Mouse (Mus musculus) kidney, embryonic 15.5 days (tissue): Measurements from ENCODE around the gene 4930402F06Rik. TPM values are rescaled to one million over a fixed set of nuclear protein-coding genes. Genes with fewer than 3 reads are reported as not detected.
A peak's percentile ranks its signal among the peaks of the same experiment; 100 is the strongest.

Experiments
- ATAC-seq: fragments of 200-750 bp; cut with Nextera tagmentation; replicated peaks from 2 replicates; pipeline ENCODE4 v1.8.0; 2017; ENCODE audit warnings: moderate TSS enrichment; ENCODE audit not compliant: low FRiP score
- H3K27ac ChIP-seq: fragments of 300-500 bp; sonication (generic); 2 replicates; pipeline ENCODE4 v1.5.1; 2015; ENCODE audit warnings: mild to moderate bottlenecking, inconsistent platforms
- H3K27me3 ChIP-seq: fragments of 300-500 bp; sonication (generic); 2 replicates; pipeline ENCODE4 v1.6.1; 2015; ENCODE audit warnings: inconsistent platforms
- H3K36me3 ChIP-seq: fragments of 300-500 bp; sonication (generic); 2 replicates; pipeline ENCODE4 v1.6.1; 2015; ENCODE audit warnings: inconsistent platforms
- H3K4me1 ChIP-seq: fragments of 300-500 bp; sonication (generic); 2 replicates; pipeline ENCODE4 v1.6.1; 2015; ENCODE audit warnings: inconsistent platforms
- H3K4me2 ChIP-seq: fragments of 300-500 bp; sonication (generic); 2 replicates; pipeline ENCODE4 v1.6.1; 2015; ENCODE audit warnings: moderate library complexity, mild to moderate bottlenecking, inconsistent platforms
- H3K4me3 ChIP-seq: fragments of 300-500 bp; sonication (generic); replicated peaks from 2 replicates; pipeline ENCODE4 v1.5.1; 2015; ENCODE audit warnings: mild to moderate bottlenecking, inconsistent platforms
- H3K9ac ChIP-seq: fragments of 300-500 bp; sonication (generic); 2 replicates; pipeline ENCODE4 v1.6.1; 2015; ENCODE audit warnings: mild to moderate bottlenecking, inconsistent platforms
- H3K9me3 ChIP-seq: fragments of 300-500 bp; sonication (generic); replicated peaks from 2 replicates; pipeline ENCODE4 v1.6.1; 2016; ENCODE audit warnings: inconsistent platforms
- WGBS: fragments of 180-500 bp; shearing (Covaris S2); methylation state at CpG from one replicate; pipeline ENCODE4 v1.1.7; 2015; ENCODE audit warnings: mixed read lengths; 5-methylcytosine and 5-hydroxymethylcytosine counted together
- polyA plus RNA-seq: library from polyadenylated mRNA; unstranded; fragments of >200 nt; fragmentation: Nextera tagmentation; extraction: Ambion mirVana; gene quantifications from 2 replicates; pipeline ENCODE4 v1.2.1, GENCODE M21; 2015

The 4930402F06Rik gene
- polyA plus RNA-seq, 1 experiment from 2014 or later = not detected

DNA sequence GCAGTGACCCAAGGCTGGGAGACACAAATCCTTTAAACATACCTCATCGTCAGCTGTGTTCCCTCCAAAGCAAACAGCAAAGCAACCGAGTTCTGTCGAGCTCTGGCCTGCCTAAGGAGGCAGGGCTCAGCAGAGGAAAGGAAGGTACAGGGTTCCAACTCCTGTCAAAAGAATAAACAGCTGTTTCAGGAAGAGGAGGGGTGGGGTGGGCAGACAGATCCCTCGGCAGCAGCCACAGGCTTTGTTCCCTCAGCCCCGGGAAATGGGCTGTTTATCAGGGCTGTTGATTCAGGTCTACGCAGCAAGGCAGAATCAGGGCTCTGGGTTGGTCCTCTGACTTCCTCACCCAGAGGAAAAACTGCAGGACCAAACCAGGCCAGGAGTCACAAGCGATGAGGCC is 35.5 kb upstream of the 4930402F06Rik start:
- H3K9me3 ChIP-seq = no peaks in the 10 kb centered on the region
- ATAC-seq = peak; percentile 47; the same call in 1 of the 2 replicates
- H3K36me3 ChIP-seq = no peaks in the 10 kb centered on the region
- no peaks in the 10 kb centered on the region for H3K27me3 ChIP-seq
- peak overlapping the region; percentile 25 for H3K4me3 ChIP-seq
- peaks cover 64% of the 10 kb centered on the region for H3K4me1 ChIP-seq
- WGBS = 19% methylated on average over 7 of the region's 7 CpGs
- no peak overlapping the region for H3K9ac ChIP-seq
- H3K4me2 ChIP-seq = peak overlapping the region; percentile 46
- peak overlapping the region; percentile 88 for H3K27ac ChIP-seq

GRCm38 (mm10) chr2:35432011-35432410 is 35.0 kb upstream of the 4930402F06Rik start:
- 6% methylated on average over 7 of the region's 7 CpGs for WGBS
- ATAC-seq = peak; percentile 54; the same call in 1 of the 2 replicates
- Histone ChIP-seq H3K36me3 (no peaks in the 10 kb centered on the region), H3K27me3 (no peaks in the 10 kb centered on the region), H3K4me3 (peak overlapping the region; percentile 25), H3K4me2 (peak overlapping the region; percentile 46), H3K4me1 (peaks cover 67% of the 10 kb centered on the region), H3K27ac (peak overlapping the region; percentile 88), H3K9me3 (no peaks in the 10 kb centered on the region), H3K9ac (no peak overlapping the region)

DNA sequence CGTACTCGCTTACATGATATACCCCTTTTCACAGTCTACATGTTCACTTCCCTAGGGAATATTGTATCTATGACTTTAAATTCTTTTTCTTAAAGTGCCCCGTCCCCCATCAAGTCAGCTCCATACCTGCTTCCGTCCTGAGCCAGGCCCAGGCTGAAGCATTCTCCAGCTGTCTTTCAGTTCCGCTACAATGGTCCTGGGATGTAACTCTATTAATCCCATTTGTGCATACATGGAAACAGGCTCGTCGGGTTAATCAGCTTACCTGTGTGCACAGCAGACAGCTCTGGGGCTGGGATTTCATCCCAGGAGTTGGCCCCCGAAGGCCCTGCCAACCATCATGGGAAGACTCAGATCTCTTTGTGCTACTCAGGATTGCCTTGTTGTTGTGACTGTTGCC is 33.8 kb upstream of the 4930402F06Rik start:
- peaks cover 67% of the 10 kb centered on the region for H3K4me1 ChIP-seq
- no peaks in the 10 kb centered on the region for H3K9me3 ChIP-seq
- no peak overlapping the region for H3K27ac ChIP-seq
- no peaks in the 10 kb centered on the region for H3K27me3 ChIP-seq
- 81% methylated on average over 8 of the region's 8 CpGs for WGBS
- no peaks in the 10 kb centered on the region for H3K36me3 ChIP-seq
- H3K9ac ChIP-seq = no peak overlapping the region
- H3K4me2 ChIP-seq = no peak overlapping the region
- H3K4me3 ChIP-seq = no peak overlapping the region
- no peak for ATAC-seq

DNA sequence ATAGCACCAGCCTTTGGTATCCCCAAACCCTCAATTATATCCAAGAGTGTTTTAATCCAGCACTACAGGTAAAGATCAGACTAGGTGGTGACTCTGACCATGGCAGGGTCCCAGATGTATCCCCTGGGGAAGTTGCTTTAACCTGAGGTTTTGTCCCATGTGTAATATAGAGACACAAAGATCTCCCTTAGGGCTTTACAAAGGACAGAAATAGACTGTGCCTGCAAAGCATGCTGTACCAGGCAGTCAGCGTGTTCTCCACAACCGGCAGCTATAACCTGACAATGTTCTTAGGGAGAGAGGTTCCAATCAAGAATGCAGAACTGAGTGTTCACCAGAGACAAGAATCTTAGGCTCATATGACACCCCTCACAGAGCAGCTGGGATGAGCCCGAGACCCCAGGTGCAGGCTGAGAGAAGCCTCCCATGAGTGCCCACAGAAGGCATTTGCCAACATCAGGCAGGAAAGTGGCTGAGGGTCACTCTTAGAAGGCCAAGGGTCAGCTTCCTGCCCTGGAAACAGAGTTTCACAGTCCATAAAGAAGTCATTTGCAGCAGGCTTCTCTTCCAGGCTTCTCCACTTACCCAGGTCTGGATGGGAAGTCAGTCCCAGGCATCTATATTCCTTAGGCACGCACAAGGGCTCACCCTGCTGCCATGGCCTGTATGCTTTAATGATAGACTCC is 31.8 kb upstream of the 4930402F06Rik start:
- Histone ChIP-seq H3K4me2 (no peak overlapping the region), H3K27ac (peak overlapping the region; percentile 37), H3K9ac (no peak overlapping the region), H3K27me3 (no peaks in the 10 kb centered on the region), H3K36me3 (no peaks in the 10 kb centered on the region), H3K9me3 (no peaks in the 10 kb centered on the region), H3K4me1 (peaks cover 56% of the 10 kb centered on the region), H3K4me3 (no peak overlapping the region)
- WGBS = 42% methylated on average over 4 of the region's 4 CpGs
- no peak for ATAC-seq

DNA sequence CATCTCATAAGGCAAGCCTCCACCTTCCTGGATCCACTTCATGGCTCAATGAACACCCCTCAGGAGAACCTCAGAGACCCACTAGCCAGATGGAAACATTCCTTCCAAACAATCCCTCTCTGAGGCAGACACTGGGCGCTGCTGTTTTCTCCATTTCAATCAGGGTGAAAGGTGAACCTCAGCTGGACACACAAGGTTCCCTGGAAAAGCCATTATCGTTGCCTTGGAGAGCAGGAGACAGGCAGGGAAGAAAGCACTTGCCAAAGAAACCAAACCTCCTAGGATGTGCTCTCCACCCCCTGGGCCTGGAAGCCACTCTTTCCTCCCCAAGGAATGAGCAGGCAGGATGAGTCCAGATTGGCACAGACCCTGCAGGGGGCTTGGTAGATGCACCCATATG is 30.6 kb upstream of the 4930402F06Rik start:
- Histone ChIP-seq H3K4me3 (no peak overlapping the region), H3K9me3 (no peaks in the 10 kb centered on the region), H3K27ac (peak overlapping the region; percentile 37), H3K4me2 (no peak overlapping the region), H3K27me3 (no peaks in the 10 kb centered on the region), H3K4me1 (peaks cover 46% of the 10 kb centered on the region), H3K9ac (no peak overlapping the region), H3K36me3 (peaks cover 6% of the 10 kb centered on the region; the same call in 1 of the 2 replicates)
- 19% methylated on average over 2 of the region's 2 CpGs for WGBS
- peak; percentile 41 for ATAC-seq

DNA sequence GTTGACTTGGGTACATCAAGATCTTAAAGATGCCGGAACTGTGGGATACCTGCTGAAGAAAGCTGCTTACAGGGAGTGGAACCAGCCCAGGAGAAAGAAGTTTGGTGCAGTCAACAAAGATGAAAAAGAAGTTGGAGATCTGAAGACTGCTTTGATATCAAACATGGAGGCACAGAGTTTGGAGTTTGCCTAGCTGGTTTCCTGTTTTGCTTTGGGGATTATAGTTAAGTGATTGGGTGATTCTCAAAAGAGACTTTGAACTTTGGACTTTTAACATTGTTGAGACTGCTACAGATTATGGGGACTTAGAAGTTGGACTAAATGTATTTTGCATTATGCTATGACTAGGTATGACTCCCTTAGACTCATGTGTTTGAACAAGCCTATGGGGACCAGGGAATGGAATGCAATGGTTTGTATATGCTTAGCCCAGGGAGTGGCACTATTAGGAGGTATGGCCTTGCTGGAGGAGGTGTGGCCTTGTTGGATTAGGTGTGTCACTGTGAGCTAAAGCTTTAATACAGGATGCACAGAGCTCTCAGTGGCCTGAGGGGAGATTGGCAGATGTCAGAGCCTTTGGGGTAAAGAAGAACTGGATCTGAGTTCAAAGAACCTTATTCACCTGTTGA is 26.9 kb upstream of the 4930402F06Rik start:
- H3K9ac ChIP-seq = no peak overlapping the region
- no peak for ATAC-seq
- peaks cover 22% of the 10 kb centered on the region for H3K4me1 ChIP-seq
- no peak overlapping the region for H3K27ac ChIP-seq
- no peak overlapping the region for H3K4me2 ChIP-seq
- peaks cover 10% of the 10 kb centered on the region for H3K9me3 ChIP-seq
- H3K36me3 ChIP-seq = peaks cover 42% of the 10 kb centered on the region
- H3K27me3 ChIP-seq = no peaks in the 10 kb centered on the region
- H3K4me3 ChIP-seq = no peak overlapping the region
- WGBS = 98% methylated on average over 1 of the region's 1 CpGs

DNA sequence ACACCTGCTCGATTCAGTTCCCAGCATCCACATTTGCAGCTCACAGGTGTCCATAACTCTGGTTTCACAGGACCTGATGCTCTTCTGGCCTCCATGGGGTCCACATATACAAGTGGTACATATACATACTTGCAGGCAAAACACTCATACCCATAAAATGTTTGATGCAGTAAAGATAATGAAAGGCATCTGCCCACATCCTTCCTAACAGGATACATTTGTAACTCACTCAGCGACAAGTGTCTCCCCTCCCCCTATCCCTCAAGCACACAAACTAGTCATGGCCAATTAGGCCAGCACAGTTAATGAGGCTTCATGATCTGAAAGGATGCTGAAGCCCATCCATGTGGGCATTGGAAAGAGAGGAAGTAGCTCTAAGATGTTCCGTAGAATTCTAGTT is 25.4 kb upstream of the 4930402F06Rik start:
- Histone ChIP-seq H3K4me2 (no peak overlapping the region), H3K27ac (no peak overlapping the region), H3K4me3 (no peak overlapping the region), H3K9ac (no peak overlapping the region), H3K9me3 (peaks cover 10% of the 10 kb centered on the region), H3K4me1 (peaks cover 8% of the 10 kb centered on the region), H3K27me3 (no peaks in the 10 kb centered on the region), H3K36me3 (peaks cover 47% of the 10 kb centered on the region)
- no peak for ATAC-seq
- 56% methylated on average over 3 of the region's 3 CpGs for WGBS

DNA sequence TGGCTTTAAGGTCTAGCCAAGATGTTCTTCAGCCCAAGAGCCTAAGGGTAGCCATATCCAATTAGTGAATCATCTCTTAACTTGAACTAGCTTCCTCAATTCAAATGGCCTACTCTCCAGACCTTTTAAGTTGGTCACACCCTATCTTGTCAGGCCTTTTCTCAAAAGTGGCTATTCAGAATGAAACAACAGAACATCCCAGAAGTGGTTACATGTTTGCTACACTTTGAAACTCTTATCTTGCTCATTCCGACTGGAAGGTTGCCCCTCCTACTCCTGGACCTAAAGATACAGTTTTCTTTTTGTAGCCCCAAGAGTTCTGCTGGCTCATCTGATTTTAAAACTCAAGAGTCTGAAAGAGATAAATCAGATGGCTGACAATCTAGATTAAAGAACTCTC is 23.7 kb upstream of the 4930402F06Rik start:
- no peak overlapping the region for H3K9ac ChIP-seq
- ATAC-seq = no peak
- peaks cover 10% of the 10 kb centered on the region for H3K9me3 ChIP-seq
- no peak overlapping the region for H3K27ac ChIP-seq
- H3K4me2 ChIP-seq = no peak overlapping the region
- no peak overlapping the region for H3K4me3 ChIP-seq
- no peaks in the 10 kb centered on the region for H3K27me3 ChIP-seq
- H3K36me3 ChIP-seq = peaks cover 47% of the 10 kb centered on the region
- 79% methylated on average over 1 of the region's 1 CpGs for WGBS
- peaks cover 6% of the 10 kb centered on the region for H3K4me1 ChIP-seq

DNA sequence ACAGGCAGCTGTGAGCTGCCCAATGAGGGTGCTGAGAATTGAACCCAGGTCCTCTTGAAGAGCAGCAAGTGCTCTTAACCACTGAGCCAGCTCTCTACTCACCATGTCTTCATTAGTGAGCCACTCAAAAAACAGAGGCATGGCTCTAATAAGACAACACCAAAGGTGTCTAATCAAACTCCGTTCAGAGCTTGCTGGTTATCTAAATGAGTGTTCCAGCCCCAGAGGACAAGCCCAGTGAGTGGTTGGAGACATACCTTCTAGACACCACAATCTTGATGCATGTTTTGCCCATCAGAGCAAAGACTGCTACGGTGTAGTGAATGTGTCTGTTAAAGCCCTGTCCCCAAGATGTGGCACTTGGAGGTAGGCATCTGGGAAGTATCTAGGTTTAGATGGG is 22.7 kb upstream of the 4930402F06Rik start:
- H3K4me1 ChIP-seq = peaks cover 6% of the 10 kb centered on the region
- no peak for ATAC-seq
- no peaks in the 10 kb centered on the region for H3K27me3 ChIP-seq
- no peak overlapping the region for H3K4me2 ChIP-seq
- WGBS = 95% methylated on average over 2 of the region's 2 CpGs
- H3K27ac ChIP-seq = no peak overlapping the region
- H3K4me3 ChIP-seq = no peak overlapping the region
- H3K36me3 ChIP-seq = peaks cover 47% of the 10 kb centered on the region
- H3K9ac ChIP-seq = no peak overlapping the region
- H3K9me3 ChIP-seq = peaks cover 10% of the 10 kb centered on the region

- H3K4me2 ChIP-seq = no peak overlapping the region
- H3K36me3 ChIP-seq = peaks cover 47% of the 10 kb centered on the region
- H3K4me1 ChIP-seq = peaks cover 6% of the 10 kb centered on the region
- no peak overlapping the region for H3K9ac ChIP-seq
- H3K27me3 ChIP-seq = no peaks in the 10 kb centered on the region
- no peak overlapping the region for H3K27ac ChIP-seq
- H3K9me3 ChIP-seq = peaks cover 10% of the 10 kb centered on the region
- WGBS = 97% methylated on average over 4 of the region's 4 CpGs
- H3K4me3 ChIP-seq = no peak overlapping the region
- ATAC-seq = no peak
Observed at GRCm38 (mm10) chr2:35419243-35419642, 22.3 kb upstream of the 4930402F06Rik start.

DNA sequence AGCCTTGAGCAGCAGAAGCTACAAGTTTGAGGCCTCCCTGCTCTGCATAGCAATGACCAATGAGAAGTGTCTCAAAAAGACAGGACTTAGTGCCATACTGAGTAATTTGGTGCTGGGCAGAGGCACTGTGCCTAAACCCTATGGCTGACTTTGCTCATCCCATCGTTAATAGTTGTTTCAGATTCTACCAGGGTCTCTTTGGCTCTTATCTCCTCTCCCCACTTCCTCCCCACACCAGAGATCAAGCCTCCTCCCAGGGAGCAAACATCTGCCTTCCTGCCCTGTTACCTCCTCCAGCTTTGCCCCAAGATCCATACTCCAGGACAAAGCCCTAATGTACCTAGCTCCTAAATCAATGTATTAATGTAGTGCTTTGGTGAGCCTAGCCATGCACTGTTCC is 20.3 kb upstream of the 4930402F06Rik start:
- Histone ChIP-seq H3K27me3 (no peaks in the 10 kb centered on the region), H3K4me2 (no peak overlapping the region), H3K27ac (no peak overlapping the region), H3K9ac (no peak overlapping the region), H3K9me3 (peaks cover 10% of the 10 kb centered on the region), H3K4me1 (peaks cover 15% of the 10 kb centered on the region), H3K4me3 (no peak overlapping the region), H3K36me3 (peaks cover 41% of the 10 kb centered on the region)
- 68% methylated on average over 1 of the region's 1 CpGs for WGBS
- no peak for ATAC-seq

DNA sequence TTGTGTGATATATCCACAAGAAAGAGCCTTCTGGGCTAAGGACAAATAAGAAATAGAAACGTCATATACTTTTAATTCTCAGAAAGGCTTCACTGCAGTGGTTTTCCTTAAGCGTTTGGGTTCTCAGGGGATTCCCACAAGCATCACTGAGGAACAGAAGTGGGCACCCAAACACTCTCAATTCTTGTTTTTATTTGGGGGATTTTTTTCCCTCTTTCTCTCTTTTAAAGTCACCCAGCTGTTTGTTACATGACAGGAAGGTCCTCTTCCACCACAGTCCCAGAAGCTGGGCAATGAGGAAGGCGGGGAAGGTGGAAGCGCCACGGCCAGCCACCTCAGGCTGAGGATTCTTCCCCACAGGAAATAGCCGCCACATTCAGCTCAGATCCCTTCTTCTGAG is 19.5 kb upstream of the 4930402F06Rik start:
- WGBS = 82% methylated on average over 6 of the region's 6 CpGs
- no peak overlapping the region for H3K27ac ChIP-seq
- no peak overlapping the region for H3K9ac ChIP-seq
- H3K27me3 ChIP-seq = no peaks in the 10 kb centered on the region
- H3K4me2 ChIP-seq = no peak overlapping the region
- H3K4me1 ChIP-seq = peaks cover 14% of the 10 kb centered on the region; the same call in 1 of the 2 replicates
- H3K36me3 ChIP-seq = peaks cover 37% of the 10 kb centered on the region
- H3K9me3 ChIP-seq = peaks cover 10% of the 10 kb centered on the region
- ATAC-seq = no peak
- H3K4me3 ChIP-seq = no peak overlapping the region
